In the genomic region with DNA sequence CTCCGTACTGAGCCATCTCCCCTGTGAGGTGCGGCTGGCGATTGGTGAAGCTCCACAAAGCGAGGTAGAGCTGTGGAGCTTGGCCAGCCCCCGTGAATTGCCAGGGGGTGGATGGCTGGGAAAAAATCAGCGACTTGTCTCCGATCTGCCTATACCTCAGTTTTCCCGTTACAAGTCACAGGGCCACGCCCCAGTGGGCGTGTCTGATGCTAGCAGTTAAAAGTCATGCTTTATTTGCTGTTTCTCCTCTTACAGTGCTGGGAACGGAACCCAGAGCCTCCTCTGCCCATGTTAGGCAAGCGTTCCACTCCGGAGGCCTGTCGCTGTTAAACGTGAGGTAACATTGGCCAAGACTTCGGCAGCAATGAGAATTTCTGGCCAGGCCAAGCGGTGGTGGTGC, we compare ENCODE assay signal across 14 mouse cellular contexts.
"Had no signal": no experiment of that assay in that cellular context is flagged by ENCODE, and none has a peak within 500 bp of the region (broad histone marks: within the 10 kb centered on the region; RNA-seq: fewer than 3 reads in every experiment).

No protein-coding gene starts in this region.

- H3K9ac ChIP-seq: limb, embryonic 15.5 days; liver, embryonic 12.5 days; lung, embryonic 15.5 days; midbrain, embryonic 12.5 days; neural tube, embryonic 15.5 days had no signal

- ATAC-seq: liver, embryonic 12.5 days had no signal

- H3K4me3 ChIP-seq: limb, embryonic 15.5 days; liver, embryonic 12.5 days; lung, embryonic 15.5 days; megakaryocyte, embryonic 14.5 days; midbrain, embryonic 12.5 days; myocyte; neural tube, embryonic 15.5 days had no signal

- DNase-seq: kidney, postnatal 36 days; layer of hippocampus, adult 9-11 months; layer of hippocampus, postnatal 36 days; lung, postnatal 14 days had no signal

- H3K9me3 ChIP-seq: limb, embryonic 15.5 days; liver, embryonic 12.5 days; lung, embryonic 15.5 days; megakaryocyte, embryonic 14.5 days; midbrain, embryonic 12.5 days; neural tube, embryonic 15.5 days had no signal

- H3K4me1 ChIP-seq: limb, embryonic 15.5 days; liver, embryonic 12.5 days; lung, embryonic 15.5 days; megakaryocyte, embryonic 14.5 days had no signal

- H3K4me2 ChIP-seq: limb, embryonic 15.5 days; liver, embryonic 12.5 days; lung, embryonic 15.5 days; midbrain, embryonic 12.5 days; neural tube, embryonic 15.5 days had no signal

- H3K36me3 ChIP-seq: limb, embryonic 15.5 days; liver, embryonic 12.5 days; lung, embryonic 15.5 days; midbrain, embryonic 12.5 days; neural tube, embryonic 15.5 days had no signal

- H3K27ac ChIP-seq: kidney, postnatal 0 days; limb, embryonic 15.5 days; liver, embryonic 12.5 days; lung, embryonic 15.5 days; macrophage; midbrain, embryonic 12.5 days; neural tube, embryonic 15.5 days; stomach, postnatal 0 days had no signal

- H3K27me3 ChIP-seq: limb, embryonic 15.5 days; lung, embryonic 15.5 days; midbrain, embryonic 12.5 days; neural tube, embryonic 15.5 days had no signal
